Mouse (Mus musculus) frontal cortex, postnatal 36 days (tissue): ENCODE results near the gene Dlg2.
A peak's percentile ranks its signal among the peaks of the same experiment; 100 is the strongest.
"Not testable (repeated sequence)": the region's sequence is repeated elsewhere in the genome, so short reads cannot be mapped to it uniquely, and the experiment has no call there.

Source experiments
- DNase-seq, 2 experiments: peaks; one replicate each; pipeline ENCODE4 v3.0.0; 2022; ENCODE audit warnings: low spot score in 2 of 2

Gene Dlg2

GRCm38 (mm10) chr7:90825640-90826039, 349.2 kb downstream of the Dlg2 start:
- peak in 1 of 2 experiments; percentile 24 for DNase-seq

- no peak for DNase-seq
Observed at GRCm38 (mm10) chr7:90841276-90841675, 364.8 kb downstream of the Dlg2 start.

GRCm38 (mm10) chr7:90843345-90844293, 367.1 kb downstream of the Dlg2 start:
- no peak for DNase-seq

GRCm38 (mm10) chr7:90876796-90877195, 400.3 kb downstream of the Dlg2 start:
- not testable (repeated sequence) for DNase-seq

- DNase-seq: no peak
Observed at GRCm38 (mm10) chr7:90882740-90883139, 406.3 kb downstream of the Dlg2 start.

GRCm38 (mm10) chr7:90886396-90887006, 410.0 kb downstream of the Dlg2 start:
- peak in 1 of 2 experiments; percentile 7 for DNase-seq

- peak; percentile 54 to 60 for DNase-seq
Observed at GRCm38 (mm10) chr7:90887007-90887720, 410.7 kb downstream of the Dlg2 start.

GRCm38 (mm10) chr7:90927441-90927840, 451.0 kb downstream of the Dlg2 start:
- peak; percentile 47 to 68 for DNase-seq

- DNase-seq: no peak
Observed at GRCm38 (mm10) chr7:90940726-90941125, 464.3 kb downstream of the Dlg2 start.

GRCm38 (mm10) chr7:90947073-90947472, 470.6 kb downstream of the Dlg2 start:
- DNase-seq: peak in 1 of 2 experiments; percentile 34

- peak in 1 of 2 experiments; percentile 26 for DNase-seq
Observed at GRCm38 (mm10) chr7:90949212-90949611, 472.7 kb downstream of the Dlg2 start.

GRCm38 (mm10) chr7:90977241-90977640, 500.8 kb downstream of the Dlg2 start:
- DNase-seq: no peak

GRCm38 (mm10) chr7:90982069-90982468, 505.6 kb downstream of the Dlg2 start:
- no peak for DNase-seq

- DNase-seq: no peak
Observed at GRCm38 (mm10) chr7:91010655-91011054, 534.2 kb downstream of the Dlg2 start.

GRCm38 (mm10) chr7:91044998-91045741, 568.7 kb downstream of the Dlg2 start:
- DNase-seq: peak; percentile 11 to 53

- no peak for DNase-seq
Observed at GRCm38 (mm10) chr7:91045742-91046098, 569.2 kb downstream of the Dlg2 start.

- peak; percentile 14 to 38 for DNase-seq
Observed at GRCm38 (mm10) chr7:91063297-91064040, 587.0 kb downstream of the Dlg2 start.

GRCm38 (mm10) chr7:91071751-91072707, 595.6 kb downstream of the Dlg2 start:
- DNase-seq: peak in 1 of 2 experiments; percentile 53

GRCm38 (mm10) chr7:91086071-91086470, 609.6 kb downstream of the Dlg2 start:
- DNase-seq: no peak
